ENCODE assay signal across 8 mouse cellular contexts in genomic region chr9:108095518-108095917, GRCm38 (mm10). TPM values are rescaled to one million over a fixed set of nuclear protein-coding genes. Genes with fewer than 3 reads are reported as not detected.
DNase-seq lines count a peak whose midpoint lies in the region; ATAC-seq and TF ChIP-seq lines count a peak whose summit lies in the region.

No protein-coding gene starts in this region.

- intact Hi-C loops in heart, adult 2 months (cut with DNase I), result loop anchor here (1.0 kb wide), 4 partner anchors 41 to 189 kb away; no protein-coding TSS in a partner anchor
- intact Hi-C loops in heart, postnatal 36 days (cut with DNase I), result loop anchor here (1.0 to 2.0 kb wide), 2 partner anchors 106 to 189 kb away; no protein-coding TSS in a partner anchor

- DNase-seq in heart, adult 2 months, result peak; percentile 64
- no peak for DNase-seq in heart, adult 11 months
- peak; percentile 62 for DNase-seq in adrenal gland, adult 2 months
- peak; percentile 62 to 72 for DNase-seq in heart, postnatal 36 days
- peak; percentile 79 for DNase-seq in stomach, postnatal 0 days (ENCODE audit: low spot score)

- H3K4me3 ChIP-seq in heart, adult 2 months, result peak overlapping the region; percentile 83
- H3K4me3 ChIP-seq in embryonic facial prominence, embryonic 12.5 days, result peak overlapping the region; percentile 71
- H3K4me3 ChIP-seq in limb, embryonic 12.5 days (replicated peaks), result peak overlapping the region; percentile 77
- peak overlapping the region; percentile 59 for H3K4me3 ChIP-seq in midbrain, embryonic 13.5 days (replicated peaks)
- H3K4me3 ChIP-seq in stomach, postnatal 0 days (ENCODE audit: low read depth, low read length), result peak overlapping the region; percentile 60; the same call in 1 of the 2 replicates

- peak overlapping the region; percentile 96 for H3K4me2 ChIP-seq in embryonic facial prominence, embryonic 12.5 days (replicated peaks)
- peak overlapping the region; percentile 83 for H3K4me2 ChIP-seq in limb, embryonic 12.5 days
- H3K4me2 ChIP-seq in midbrain, embryonic 13.5 days (replicated peaks), result peak overlapping the region; percentile 93
- H3K4me2 ChIP-seq in stomach, postnatal 0 days (replicated peaks; ENCODE audit: low read depth), result peak overlapping the region; percentile 98

- no peak overlapping the region for H3K9ac ChIP-seq in heart, adult 2 months (ENCODE audit: low read depth, low read length)
- H3K9ac ChIP-seq in embryonic facial prominence, embryonic 12.5 days, result no peak overlapping the region
- peak overlapping the region; percentile 75 for H3K9ac ChIP-seq in limb, embryonic 12.5 days (replicated peaks)
- H3K9ac ChIP-seq in midbrain, embryonic 13.5 days (replicated peaks), result no peak overlapping the region
- H3K9ac ChIP-seq in stomach, postnatal 0 days (ENCODE audit: low read length), result no peak overlapping the region

- no peaks in the 10 kb centered on the region for H3K79me2 ChIP-seq in heart, adult 2 months (replicated peaks; ENCODE audit: control insufficient read depth, insufficient read depth, low read length)

- no peak for ATAC-seq in embryonic facial prominence, embryonic 12.5 days (ENCODE audit: insufficient number of reproducible peaks, insufficient read depth, low FRiP score, low TSS enrichment)
- no peak for ATAC-seq in limb, embryonic 12.5 days (ENCODE audit: insufficient number of reproducible peaks, insufficient read depth, low FRiP score, low TSS enrichment, low read depth)
- no peak for ATAC-seq in midbrain, embryonic 13.5 days
- 0 out of 2 replicates have a peak, but pooled peaks have one; percentile 27 for ATAC-seq in stomach, postnatal 0 days (ENCODE audit: low FRiP score, low TSS enrichment)

- H3K36me3 ChIP-seq in heart, adult 2 months (ENCODE audit: control insufficient read depth, insufficient read depth, low read length), result no peaks in the 10 kb centered on the region
- peaks cover 22% of the 10 kb centered on the region for H3K36me3 ChIP-seq in embryonic facial prominence, embryonic 12.5 days
- peaks cover 24% of the 10 kb centered on the region for H3K36me3 ChIP-seq in limb, embryonic 12.5 days
- peaks cover 39% of the 10 kb centered on the region for H3K36me3 ChIP-seq in midbrain, embryonic 13.5 days
- H3K36me3 ChIP-seq in stomach, postnatal 0 days (ENCODE audit: control insufficient read depth, insufficient read depth, low read length), result peaks cover 9% of the 10 kb centered on the region; the same call in 1 of the 2 replicates

- no peaks in the 10 kb centered on the region for H3K9me3 ChIP-seq in embryonic facial prominence, embryonic 12.5 days
- H3K9me3 ChIP-seq in limb, embryonic 12.5 days, result no peaks in the 10 kb centered on the region
- H3K9me3 ChIP-seq in midbrain, embryonic 13.5 days, result no peaks in the 10 kb centered on the region
- no peaks in the 10 kb centered on the region for H3K9me3 ChIP-seq in stomach, postnatal 0 days (ENCODE audit: control insufficient read depth, low read length)

- WGBS in heart, adult 2 months, result 10% methylated on average over 3 of the region's 3 CpGs
- WGBS in embryonic facial prominence, embryonic 12.5 days, result 13% methylated on average over 3 of the region's 3 CpGs
- WGBS in limb, embryonic 12.5 days, result 8% methylated on average over 3 of the region's 3 CpGs
- WGBS in midbrain, embryonic 13.5 days, result 7% methylated on average over 3 of the region's 3 CpGs
- WGBS in stomach, postnatal 0 days, result 6% methylated on average over 3 of the region's 3 CpGs

- no peak for TF ChIP-seq POLR2A in heart, adult 2 months (IDR thresholded peaks at IDR 0.05; ENCODE audit: insufficient read depth, low read depth, low read length)

- peaks cover 3% of the 10 kb centered on the region for H3K4me1 ChIP-seq in heart, adult 2 months (ENCODE audit: control insufficient read depth, insufficient read depth, low read length)
- peaks cover 12% of the 10 kb centered on the region; the same call in 1 of the 2 replicates for H3K4me1 ChIP-seq in embryonic facial prominence, embryonic 12.5 days
- peaks cover 16% of the 10 kb centered on the region for H3K4me1 ChIP-seq in limb, embryonic 12.5 days (replicated peaks)
- H3K4me1 ChIP-seq in midbrain, embryonic 13.5 days (replicated peaks), result peaks cover 27% of the 10 kb centered on the region
- no peaks in the 10 kb centered on the region for H3K4me1 ChIP-seq in stomach, postnatal 0 days (replicated peaks; ENCODE audit: control insufficient read depth, insufficient read depth)

- H3K27ac ChIP-seq in heart, adult 2 months, result no peak overlapping the region
- H3K27ac ChIP-seq in embryonic facial prominence, embryonic 12.5 days, result no peak overlapping the region; the same call in 1 of the 2 replicates
- H3K27ac ChIP-seq in limb, embryonic 12.5 days, result peak overlapping the region; percentile 84; the same call in 1 of the 2 replicates
- H3K27ac ChIP-seq in midbrain, embryonic 13.5 days, result no peak overlapping the region
- peak overlapping the region; percentile 86 for H3K27ac ChIP-seq in stomach, postnatal 0 days (replicated peaks)

- no peaks in the 10 kb centered on the region for H3K27me3 ChIP-seq in heart, adult 2 months (ENCODE audit: control insufficient read depth, insufficient read depth, low read length)
- no peaks in the 10 kb centered on the region for H3K27me3 ChIP-seq in embryonic facial prominence, embryonic 12.5 days
- H3K27me3 ChIP-seq in limb, embryonic 12.5 days, result no peaks in the 10 kb centered on the region
- no peaks in the 10 kb centered on the region for H3K27me3 ChIP-seq in midbrain, embryonic 13.5 days
- H3K27me3 ChIP-seq in stomach, postnatal 0 days (ENCODE audit: control insufficient read depth, insufficient read depth, low read length), result no peaks in the 10 kb centered on the region

- TF ChIP-seq EP300 in heart, adult 2 months (IDR thresholded peaks at IDR 0.05; ENCODE audit: insufficient read depth, low read depth, low read length), result peak; percentile 79; the same call in 1 of the 2 replicates
- no peak for TF ChIP-seq EP300 in stomach, postnatal 0 days (optimal IDR thresholded peaks at IDR 0.05)

- peak; percentile 82 for TF ChIP-seq CTCF in heart, adult 2 months (IDR thresholded peaks at IDR 0.05)
- peak; percentile 84 for TF ChIP-seq CTCF in stomach, postnatal 0 days (IDR thresholded peaks at IDR 0.05; ENCODE audit: low read depth)

RNA-seq across cellular contexts. Expression of gene Apeh, which starts 1.1 kb away (rescaled TPM):
- total RNA-seq in heart, adult 2 months (2021), result 10 to 100 TPM; 37.6 to 39.3 TPM
- polyA plus RNA-seq in heart, adult 2 months (2012; rRNA removed), result 58.0 and 92.7 TPM in 2 replicates
- 10 to 100 TPM; 90.2 to 91.6 TPM for total RNA-seq in adrenal gland, adult 2 months (2021)
- polyA plus RNA-seq in adrenal gland, adult 2 months (2012; rRNA removed), result 96.2 and 121 TPM in 2 replicates
- polyA plus RNA-seq in embryonic facial prominence, embryonic 12.5 days (2016; fragmentation: Nextera tagmentation; extraction: Ambion mirVana), result 54.7 and 55.0 TPM in 2 replicates
- 10 to 100 TPM; 38.6 to 50.2 TPM for total RNA-seq in heart, postnatal 36 days (2021)
- polyA plus RNA-seq in limb, embryonic 12.5 days (2016; fragmentation: Nextera tagmentation; extraction: Ambion mirVana), result 56.9 and 57.9 TPM in 2 replicates
- 56.3 and 62.5 TPM in 2 replicates for polyA plus RNA-seq in midbrain, embryonic 13.5 days (2015; fragmentation: Nextera tagmentation; extraction: Ambion mirVana)
- 35.4 and 38.4 TPM in 2 replicates for polyA plus RNA-seq in stomach, postnatal 0 days (2015; fragmentation: Nextera tagmentation; extraction: Ambion mirVana)

RNA-seq across cellular contexts. Expression of gene Rnf123, which starts 12.4 kb away (rescaled TPM):
- 10 to 100 TPM; 79.3 to 86.7 TPM for total RNA-seq in heart, adult 2 months (2021)
- polyA plus RNA-seq in heart, adult 2 months (2012; rRNA removed), result 114 and 126 TPM in 2 replicates
- 10 to 100 TPM; 65.5 to 66.0 TPM for total RNA-seq in adrenal gland, adult 2 months (2021)
- polyA plus RNA-seq in adrenal gland, adult 2 months (2012; rRNA removed), result 88.9 and 93.6 TPM in 2 replicates
- polyA plus RNA-seq in embryonic facial prominence, embryonic 12.5 days (2016; fragmentation: Nextera tagmentation; extraction: Ambion mirVana), result 34.5 and 38.2 TPM in 2 replicates
- total RNA-seq in heart, postnatal 36 days (2021), result 10 to 100 TPM; 94.2 to 97.4 TPM
- polyA plus RNA-seq in limb, embryonic 12.5 days (2016; fragmentation: Nextera tagmentation; extraction: Ambion mirVana), result 30.5 and 38.0 TPM in 2 replicates
- 46.2 and 55.6 TPM in 2 replicates for polyA plus RNA-seq in midbrain, embryonic 13.5 days (2015; fragmentation: Nextera tagmentation; extraction: Ambion mirVana)
- polyA plus RNA-seq in stomach, postnatal 0 days (2015; fragmentation: Nextera tagmentation; extraction: Ambion mirVana), result 13.8 and 15.7 TPM in 2 replicates

RNA-seq across cellular contexts. Expression of gene Mst1, which starts 15.3 kb away (rescaled TPM):
- total RNA-seq in heart, adult 2 months (2021), result not detected
- 0.59 TPM in 1 of 2 replicates, not detected in the other for polyA plus RNA-seq in heart, adult 2 months (2012; rRNA removed)
- under 1 TPM; 0.17 to 0.86 TPM for total RNA-seq in adrenal gland, adult 2 months (2021)
- 0.23 and 0.44 TPM in 2 replicates for polyA plus RNA-seq in adrenal gland, adult 2 months (2012; rRNA removed)
- polyA plus RNA-seq in embryonic facial prominence, embryonic 12.5 days (2016; fragmentation: Nextera tagmentation; extraction: Ambion mirVana), result 0.29 and 0.31 TPM in 2 replicates
- total RNA-seq in heart, postnatal 36 days (2021), result not detected
- 0.18 and 0.51 TPM in 2 replicates for polyA plus RNA-seq in limb, embryonic 12.5 days (2016; fragmentation: Nextera tagmentation; extraction: Ambion mirVana)
- polyA plus RNA-seq in midbrain, embryonic 13.5 days (2015; fragmentation: Nextera tagmentation; extraction: Ambion mirVana), result 0.11 and 0.23 TPM in 2 replicates
- 4.4 and 4.8 TPM in 2 replicates for polyA plus RNA-seq in stomach, postnatal 0 days (2015; fragmentation: Nextera tagmentation; extraction: Ambion mirVana)

RNA-seq across cellular contexts. Expression of gene Amigo3, which starts 42.6 kb away (rescaled TPM):
- 1 to 10 TPM; 1.5 to 2.0 TPM for total RNA-seq in heart, adult 2 months (2021)
- polyA plus RNA-seq in heart, adult 2 months (2012; rRNA removed), result 3.1 and 5.1 TPM in 2 replicates
- total RNA-seq in adrenal gland, adult 2 months (2021), result 1 to 10 TPM; 4.4 to 4.5 TPM
- 6.6 and 9.4 TPM in 2 replicates for polyA plus RNA-seq in adrenal gland, adult 2 months (2012; rRNA removed)
- polyA plus RNA-seq in embryonic facial prominence, embryonic 12.5 days (2016; fragmentation: Nextera tagmentation; extraction: Ambion mirVana), result 3.1 and 4.2 TPM in 2 replicates
- 1 to 10 TPM; 1.1 to 1.4 TPM for total RNA-seq in heart, postnatal 36 days (2021)
- 3.1 and 3.7 TPM in 2 replicates for polyA plus RNA-seq in limb, embryonic 12.5 days (2016; fragmentation: Nextera tagmentation; extraction: Ambion mirVana)
- 3.0 and 3.3 TPM in 2 replicates for polyA plus RNA-seq in midbrain, embryonic 13.5 days (2015; fragmentation: Nextera tagmentation; extraction: Ambion mirVana)
- 2.8 and 2.9 TPM in 2 replicates for polyA plus RNA-seq in stomach, postnatal 0 days (2015; fragmentation: Nextera tagmentation; extraction: Ambion mirVana)

RNA-seq across cellular contexts. Expression of gene Gmppb, which starts 46.5 kb away (rescaled TPM):
- 10 to 100 TPM; 10.1 to 10.2 TPM for total RNA-seq in heart, adult 2 months (2021)
- polyA plus RNA-seq in heart, adult 2 months (2012; rRNA removed), result 9.6 and 11.2 TPM in 2 replicates
- 10 to 100 TPM; 17.8 to 32.4 TPM for total RNA-seq in adrenal gland, adult 2 months (2021)
- polyA plus RNA-seq in adrenal gland, adult 2 months (2012; rRNA removed), result 8.6 and 10.7 TPM in 2 replicates
- 25.1 and 28.8 TPM in 2 replicates for polyA plus RNA-seq in embryonic facial prominence, embryonic 12.5 days (2016; fragmentation: Nextera tagmentation; extraction: Ambion mirVana)
- total RNA-seq in heart, postnatal 36 days (2021), result 10 to 100 TPM in 1 of 2 experiments, 1 to 10 TPM in 1; 8.4 to 10.4 TPM
- 22.5 and 25.5 TPM in 2 replicates for polyA plus RNA-seq in limb, embryonic 12.5 days (2016; fragmentation: Nextera tagmentation; extraction: Ambion mirVana)
- 18.1 and 18.5 TPM in 2 replicates for polyA plus RNA-seq in midbrain, embryonic 13.5 days (2015; fragmentation: Nextera tagmentation; extraction: Ambion mirVana)
- 48.5 and 49.5 TPM in 2 replicates for polyA plus RNA-seq in stomach, postnatal 0 days (2015; fragmentation: Nextera tagmentation; extraction: Ambion mirVana)

Comparison
In these comparisons a context has a peak if more than half of its experiments do, and no peak if none do; other contexts are left out.
1. H3K27ac ChIP-seq: peak in limb, embryonic 12.5 days (single experiment) and stomach, postnatal 0 days (single experiment); none in heart, adult 2 months (single experiment), embryonic facial prominence, embryonic 12.5 days (single experiment) and midbrain, embryonic 13.5 days (single experiment).
2. Peak in every context shown above with its lines, with median percentiles within 50 percentile points of each other: H3K4me3 ChIP-seq and H3K4me2 ChIP-seq.